Mouse (Mus musculus): Measurements from ENCODE around the gene Wfdc9. TPM values are rescaled to one million over a fixed set of nuclear protein-coding genes. Genes with fewer than 3 reads are reported as not detected.

Wfdc9 gene
- polyA plus RNA-seq (2015; fragmentation: Nextera tagmentation; extraction: Ambion mirVana): not detected in 2 replicates

GRCm38 (mm10) chr2:164656483-164656882, at the start of gene Wfdc9:
TSS of gene Wfdc9 (minus strand) at chr2:164656583.

GRCm38 (mm10) chr2:164698201-164698600, 41.8 kb upstream of the Wfdc9 start, which contains the start of gene Spint4:
TSS of gene Spint4 (plus strand) at chr2:164698501.

DNA sequence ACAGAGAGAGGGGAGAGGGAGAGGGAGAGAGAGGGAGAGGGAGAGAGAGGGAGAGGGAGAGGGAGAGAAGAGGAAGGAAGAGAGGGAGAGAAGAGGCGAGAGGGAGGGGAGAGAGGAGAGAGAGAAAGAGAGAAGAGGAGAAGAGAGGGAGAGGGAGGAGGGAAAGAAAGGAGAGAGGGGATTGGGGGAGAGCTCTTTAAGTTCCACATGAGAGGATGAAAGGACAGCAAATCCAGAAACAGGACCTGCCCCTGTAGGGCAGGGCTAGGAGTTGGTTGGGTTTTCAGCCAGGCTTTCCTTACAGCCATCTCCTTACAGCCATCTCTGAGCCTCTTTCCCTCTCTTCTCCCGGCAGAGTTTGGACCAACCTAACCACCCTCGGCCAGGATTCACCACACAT, 28.4 kb upstream of the Wfdc9 start, which contains the start of gene Wfdc13:
Wfdc13 (plus strand) TSS at position 301 of the 400 bp plus-strand sequence.

GRCm38 (mm10) chr2:164673987-164674386, 17.6 kb upstream of the Wfdc9 start, which contains the start of gene Wfdc11:
TSS of gene Wfdc11 (minus strand) at chr2:164674087.

GRCm38 (mm10) chr2:164655858-164656257, 525 bp downstream of the Wfdc9 start, which contains the start of gene Wfdc10:
TSS of gene Wfdc10 (plus strand) at chr2:164656046.

DNA sequence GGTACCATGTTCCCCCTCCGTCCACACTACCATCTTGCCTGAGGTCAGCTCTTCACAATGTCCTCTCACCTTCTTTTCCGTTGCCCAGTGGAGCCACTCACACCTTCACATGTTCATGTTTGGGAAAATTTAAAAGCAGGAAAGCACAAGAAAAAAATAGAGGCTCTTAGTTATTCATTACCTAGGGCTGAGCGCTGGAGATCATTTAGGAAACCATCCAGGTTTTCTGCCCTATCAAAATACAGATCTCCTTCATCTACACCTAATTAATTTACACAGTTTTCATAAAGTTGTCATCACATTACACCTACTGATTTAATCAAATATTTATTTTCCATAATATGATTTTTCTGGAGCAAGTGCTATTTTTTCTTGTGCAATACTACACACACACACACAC, 17.7 kb downstream of the Wfdc9 start, which contains the start of gene Wfdc16:
Wfdc16 (minus strand) TSS at position 101 of the 400 bp plus-strand sequence.

GRCm38 (mm10) chr2:164613471-164613870, 42.9 kb downstream of the Wfdc9 start, which contains the start of the genes Wfdc6b and Wfdc8:
TSS of gene Wfdc6b (plus strand) at chr2:164613522.
TSS of gene Wfdc8 (minus strand) at chr2:164613626.

Other genes starting within 250 kb of the Wfdc9 start
- gene Sdc4, start 212.7 kb downstream of the Wfdc9 start, polyA plus RNA-seq (2015; fragmentation: Nextera tagmentation; extraction: Ambion mirVana): 201 and 220 TPM in 2 replicates
- gene Sys1, start 199.6 kb downstream of the Wfdc9 start, polyA plus RNA-seq (2015; fragmentation: Nextera tagmentation; extraction: Ambion mirVana): 58.1 and 67.9 TPM in 2 replicates
- 31.1 and 41.5 TPM in 2 replicates for gene Gm20458, start 195.6 kb downstream of the Wfdc9 start, polyA plus RNA-seq (2015; fragmentation: Nextera tagmentation; extraction: Ambion mirVana)
- not detected in 2 replicates for gene Trp53tg5, start 182.9 kb downstream of the Wfdc9 start, polyA plus RNA-seq (2015; fragmentation: Nextera tagmentation; extraction: Ambion mirVana)
- 135 and 147 TPM in 2 replicates for gene Dbndd2, start 170.5 kb downstream of the Wfdc9 start, polyA plus RNA-seq (2015; fragmentation: Nextera tagmentation; extraction: Ambion mirVana)
- gene Pigt, start 159.1 kb downstream of the Wfdc9 start, polyA plus RNA-seq (2015; fragmentation: Nextera tagmentation; extraction: Ambion mirVana): 53.3 and 56.6 TPM in 2 replicates
- gene Wfdc2, start 94.2 kb downstream of the Wfdc9 start, polyA plus RNA-seq (2015; fragmentation: Nextera tagmentation; extraction: Ambion mirVana): 273 and 294 TPM in 2 replicates
- 1.4 and 1.5 TPM in 2 replicates for gene Spint3, start 83.1 kb downstream of the Wfdc9 start, polyA plus RNA-seq (2015; fragmentation: Nextera tagmentation; extraction: Ambion mirVana)
- gene Wfdc6a, start 71.1 kb downstream of the Wfdc9 start, polyA plus RNA-seq (2015; fragmentation: Nextera tagmentation; extraction: Ambion mirVana): 1.3 and 1.4 TPM in 2 replicates
- not detected in 2 replicates for gene Eppin, start 63.0 kb downstream of the Wfdc9 start, polyA plus RNA-seq (2015; fragmentation: Nextera tagmentation; extraction: Ambion mirVana)
- gene Wfdc6b, start 43.1 kb downstream of the Wfdc9 start, polyA plus RNA-seq (2015; fragmentation: Nextera tagmentation; extraction: Ambion mirVana): not detected in 2 replicates
- not detected in 2 replicates for gene Wfdc8, start 43.0 kb downstream of the Wfdc9 start, polyA plus RNA-seq (2015; fragmentation: Nextera tagmentation; extraction: Ambion mirVana)
- gene Wfdc16, start 17.8 kb downstream of the Wfdc9 start, polyA plus RNA-seq (2015; fragmentation: Nextera tagmentation; extraction: Ambion mirVana): not detected in 2 replicates
- gene Wfdc10, start 537 bp downstream of the Wfdc9 start, polyA plus RNA-seq (2015; fragmentation: Nextera tagmentation; extraction: Ambion mirVana): 3.2 and 5.3 TPM in 2 replicates
- gene Wfdc11, start 17.5 kb upstream of the Wfdc9 start, polyA plus RNA-seq (2015; fragmentation: Nextera tagmentation; extraction: Ambion mirVana): not detected in 2 replicates
- gene Wfdc13, start 28.5 kb upstream of the Wfdc9 start, polyA plus RNA-seq (2015; fragmentation: Nextera tagmentation; extraction: Ambion mirVana): 2.9 and 4.6 TPM in 2 replicates
- not detected in 2 replicates for gene Spint4, start 41.9 kb upstream of the Wfdc9 start, polyA plus RNA-seq (2015; fragmentation: Nextera tagmentation; extraction: Ambion mirVana)
- not detected in 2 replicates for gene Spint5, start 58.7 kb upstream of the Wfdc9 start, polyA plus RNA-seq (2015; fragmentation: Nextera tagmentation; extraction: Ambion mirVana)
- gene Wfdc3, start 89.3 kb upstream of the Wfdc9 start, polyA plus RNA-seq (2015; fragmentation: Nextera tagmentation; extraction: Ambion mirVana): 1.6 and 1.7 TPM in 2 replicates
- 38.2 and 48.9 TPM in 2 replicates for gene Dnttip1, start 89.4 kb upstream of the Wfdc9 start, polyA plus RNA-seq (2015; fragmentation: Nextera tagmentation; extraction: Ambion mirVana)
- gene Ube2c, start 113.3 kb upstream of the Wfdc9 start, polyA plus RNA-seq (2015; fragmentation: Nextera tagmentation; extraction: Ambion mirVana): 75.7 and 102 TPM in 2 replicates
- gene Tnnc2, start 123.4 kb upstream of the Wfdc9 start, polyA plus RNA-seq (2015; fragmentation: Nextera tagmentation; extraction: Ambion mirVana): 383 and 450 TPM in 2 replicates
- 26.2 and 28.0 TPM in 2 replicates for gene Snx21, start 129.2 kb upstream of the Wfdc9 start, polyA plus RNA-seq (2015; fragmentation: Nextera tagmentation; extraction: Ambion mirVana)
- 16.3 and 19.9 TPM in 2 replicates for gene Acot8, start 148.3 kb upstream of the Wfdc9 start, polyA plus RNA-seq (2015; fragmentation: Nextera tagmentation; extraction: Ambion mirVana)
- 5.0 and 5.7 TPM in 2 replicates for gene Zswim3, start 148.5 kb upstream of the Wfdc9 start, polyA plus RNA-seq (2015; fragmentation: Nextera tagmentation; extraction: Ambion mirVana)
- 11.9 and 12.0 TPM in 2 replicates for gene Zswim1, start 166.1 kb upstream of the Wfdc9 start, polyA plus RNA-seq (2015; fragmentation: Nextera tagmentation; extraction: Ambion mirVana)
- 0.36 TPM in 1 of 2 replicates, not detected in the other for gene Spata25, start 172.0 kb upstream of the Wfdc9 start, polyA plus RNA-seq (2015; fragmentation: Nextera tagmentation; extraction: Ambion mirVana)
- 109 and 133 TPM in 2 replicates for gene Ctsa, start 176.3 kb upstream of the Wfdc9 start, polyA plus RNA-seq (2015; fragmentation: Nextera tagmentation; extraction: Ambion mirVana)
- 14.3 and 16.1 TPM in 2 replicates for gene Neurl2, start 176.9 kb upstream of the Wfdc9 start, polyA plus RNA-seq (2015; fragmentation: Nextera tagmentation; extraction: Ambion mirVana)
- 69.8 and 90.6 TPM in 2 replicates for gene Pltp, start 201.1 kb upstream of the Wfdc9 start, polyA plus RNA-seq (2015; fragmentation: Nextera tagmentation; extraction: Ambion mirVana)
- gene Pcif1, start 222.7 kb upstream of the Wfdc9 start, polyA plus RNA-seq (2015; fragmentation: Nextera tagmentation; extraction: Ambion mirVana): 53.5 and 56.6 TPM in 2 replicates